Mouse (Mus musculus): Measurements from ENCODE around the gene Grtp1.

- no peak for TF ChIP-seq CTCF (IDR thresholded peaks at IDR 0.05; ENCODE audit: low read depth)
- no peak for TF ChIP-seq EP300 (IDR thresholded peaks at IDR 0.05; ENCODE audit: low read depth)
Measured at GRCm38 (mm10) chr8:13240691-13241090, 40.3 kb upstream of the Grtp1 start.

Measured in liver, postnatal 0 days (tissue).